Mouse (Mus musculus): ENCODE results near the gene Fam19a5. TPM values are rescaled to one million over a fixed set of nuclear protein-coding genes. Genes with fewer than 3 reads are reported as not detected.

The Fam19a5 gene
- polyA plus RNA-seq, 1 experiment from 2014 or later, result 4.7 TPM

DNA sequence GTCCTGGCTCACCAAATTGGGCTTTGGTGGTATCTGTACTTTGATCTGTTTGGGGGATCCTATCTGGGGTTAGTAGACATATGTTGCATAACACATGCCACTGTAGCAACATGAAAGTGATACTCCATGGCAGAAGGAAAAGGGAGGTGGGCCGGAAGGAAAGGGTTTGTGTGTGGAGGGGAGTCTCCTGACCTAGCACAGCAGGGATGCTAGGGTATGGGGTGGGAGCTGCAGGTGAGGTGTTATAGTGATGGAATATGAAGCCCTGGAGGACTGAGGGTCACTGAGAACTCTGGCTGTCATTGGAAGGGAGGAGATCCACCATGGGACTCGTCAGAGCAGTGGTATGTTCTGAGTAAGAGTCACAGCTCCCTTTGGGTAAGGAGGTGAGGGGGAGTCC is 239.2 kb downstream of the Fam19a5 start:
- Histone ChIP-seq H3K9ac (replicated peaks; ENCODE audit: low read length) (no peak overlapping the region), H3K9me3 (ENCODE audit: low read length) (no peaks in the 10 kb centered on the region), H3K4me2 (replicated peaks; ENCODE audit: low read depth, low read length) (no peak overlapping the region), H3K4me3 (ENCODE audit: low read length) (no peak overlapping the region), H3K4me1 (ENCODE audit: insufficient read depth, low read length) (no peaks in the 10 kb centered on the region), H3K36me3 (ENCODE audit: insufficient read depth, low read length) (no peaks in the 10 kb centered on the region), H3K27me3 (ENCODE audit: insufficient read depth, low read length) (no peaks in the 10 kb centered on the region), H3K27ac (ENCODE audit: low read length) (no peak overlapping the region)
- ATAC-seq (ENCODE audit: low FRiP score, low TSS enrichment), result no peak
- 79% methylated on average over 2 of the region's 2 CpGs for WGBS

DNA sequence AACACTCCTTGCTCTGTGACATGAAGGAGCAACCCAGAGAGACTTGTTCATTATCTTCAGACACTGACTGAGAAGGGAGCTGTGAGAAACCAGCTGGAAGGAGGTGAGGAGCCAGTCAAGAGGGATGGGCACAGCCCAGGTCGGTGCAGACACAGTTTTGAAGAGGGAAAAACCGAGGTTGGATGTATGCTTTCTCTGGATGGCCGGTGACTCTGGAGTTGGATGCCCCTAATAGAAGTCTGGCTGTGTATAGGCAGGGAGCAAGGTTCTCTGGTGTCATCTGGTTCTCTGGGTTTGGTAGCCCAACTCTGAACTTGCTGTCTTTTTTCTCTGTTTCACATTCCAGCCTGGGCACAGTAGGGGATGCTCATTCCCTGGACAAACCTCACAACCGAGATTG is 245.6 kb downstream of the Fam19a5 start:
- no peak overlapping the region for H3K27ac ChIP-seq (ENCODE audit: low read length)
- no peaks in the 10 kb centered on the region for H3K4me1 ChIP-seq (ENCODE audit: insufficient read depth, low read length)
- no peak overlapping the region for H3K4me3 ChIP-seq (ENCODE audit: low read length)
- WGBS, result 77% methylated on average over 4 of the region's 4 CpGs
- H3K36me3 ChIP-seq (ENCODE audit: insufficient read depth, low read length), result no peaks in the 10 kb centered on the region
- no peaks in the 10 kb centered on the region for H3K9me3 ChIP-seq (ENCODE audit: low read length)
- no peak overlapping the region for H3K9ac ChIP-seq (replicated peaks; ENCODE audit: low read length)
- ATAC-seq (ENCODE audit: low FRiP score, low TSS enrichment), result no peak
- H3K27me3 ChIP-seq (ENCODE audit: insufficient read depth, low read length), result no peaks in the 10 kb centered on the region
- no peak overlapping the region for H3K4me2 ChIP-seq (replicated peaks; ENCODE audit: low read depth, low read length)

DNA sequence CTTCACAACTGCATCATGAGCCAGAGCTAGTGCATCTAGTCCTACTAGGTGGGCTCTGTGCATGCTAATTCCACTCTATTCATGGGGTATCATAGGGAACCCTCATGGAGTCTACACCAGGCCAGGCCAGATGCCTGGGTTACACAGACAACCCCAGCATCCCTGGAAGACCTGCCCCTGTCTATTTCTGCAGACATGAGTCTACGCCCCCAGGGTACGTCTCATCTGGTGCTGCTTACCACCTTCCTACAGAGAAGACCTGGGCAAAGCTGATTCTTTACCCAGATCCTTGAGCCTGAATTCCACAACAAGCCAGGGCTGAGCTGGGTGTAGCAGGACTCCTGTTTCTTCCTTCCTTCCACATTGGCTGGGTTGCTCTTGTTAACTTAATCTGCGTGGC is 249.6 kb downstream of the Fam19a5 start:
- Histone ChIP-seq H3K36me3 (ENCODE audit: insufficient read depth, low read length) (no peaks in the 10 kb centered on the region), H3K27ac (ENCODE audit: low read length) (no peak overlapping the region), H3K4me1 (ENCODE audit: insufficient read depth, low read length) (no peaks in the 10 kb centered on the region), H3K4me2 (replicated peaks; ENCODE audit: low read depth, low read length) (no peak overlapping the region), H3K9me3 (ENCODE audit: low read length) (no peaks in the 10 kb centered on the region), H3K9ac (replicated peaks; ENCODE audit: low read length) (no peak overlapping the region), H3K27me3 (ENCODE audit: insufficient read depth, low read length) (no peaks in the 10 kb centered on the region), H3K4me3 (ENCODE audit: low read length) (no peak overlapping the region)
- ATAC-seq (ENCODE audit: low FRiP score, low TSS enrichment), result no peak
- WGBS, result 89% methylated on average over 3 of the region's 3 CpGs

DNA sequence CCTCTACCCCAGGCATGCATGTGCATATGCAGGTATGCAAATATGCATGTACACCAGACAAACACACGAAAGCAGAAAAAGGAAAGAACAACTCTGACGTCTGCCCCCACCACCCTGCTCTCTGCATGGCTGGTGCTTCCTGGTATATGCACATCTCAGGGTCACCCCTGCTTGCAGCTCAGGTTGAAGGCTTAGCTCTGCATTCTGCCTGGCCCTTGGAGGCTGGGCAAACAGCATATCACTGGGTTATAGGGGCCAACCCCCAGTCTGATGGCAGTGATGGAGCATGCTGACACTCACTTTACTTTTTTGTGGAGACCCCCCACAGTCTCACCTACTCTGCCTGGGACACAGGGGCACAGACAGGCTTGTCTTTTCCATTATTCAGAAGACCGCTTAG is 252.5 kb downstream of the Fam19a5 start:
- 73% methylated on average over 3 of the region's 3 CpGs for WGBS
- ATAC-seq (ENCODE audit: low FRiP score, low TSS enrichment), result no peak

More for the DNA sequence above, 252.5 kb downstream of the Fam19a5 start:
- Histone ChIP-seq H3K9me3 (ENCODE audit: low read length) (no peaks in the 10 kb centered on the region), H3K4me3 (ENCODE audit: low read length) (no peak overlapping the region), H3K27ac (ENCODE audit: low read length) (no peak overlapping the region), H3K4me2 (replicated peaks; ENCODE audit: low read depth, low read length) (no peak overlapping the region), H3K9ac (replicated peaks; ENCODE audit: low read length) (no peak overlapping the region), H3K4me1 (ENCODE audit: insufficient read depth, low read length) (no peaks in the 10 kb centered on the region), H3K36me3 (ENCODE audit: insufficient read depth, low read length) (no peaks in the 10 kb centered on the region), H3K27me3 (ENCODE audit: insufficient read depth, low read length) (no peaks in the 10 kb centered on the region)

Small RNA genes within 50 kb of the gene (microRNA-seq; reads per million reads assigned to microRNA genes)
- not detected for gene Mir6393

Data from kidney, embryonic 16.5 days (tissue).